29 mouse cellular contexts compared by ENCODE assay signal in the genomic region with DNA sequence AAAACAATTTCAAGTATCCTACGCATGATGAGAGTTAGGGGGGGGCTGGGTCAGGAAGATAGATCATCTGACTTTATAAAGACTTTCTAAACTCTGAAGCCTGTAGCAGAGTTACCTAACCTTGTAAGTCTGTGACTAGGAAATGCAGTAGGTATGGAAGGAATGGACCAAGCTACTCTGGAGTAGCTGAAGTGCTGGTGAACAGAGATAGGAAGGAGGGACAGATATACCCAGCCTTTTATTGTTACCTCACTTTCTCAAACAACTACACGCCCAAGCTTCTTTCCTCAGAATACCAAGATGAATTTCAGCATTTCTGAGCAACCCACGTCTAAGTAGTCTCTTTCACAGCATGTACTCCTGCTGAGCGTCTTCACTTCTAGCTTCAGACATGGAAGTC. TPM values are rescaled to one million over a fixed set of nuclear protein-coding genes. Genes with fewer than 3 reads are reported as not detected.
DNase-seq lines count a peak whose midpoint lies in the region; ATAC-seq and TF ChIP-seq lines count a peak whose summit lies in the region.
"Had no signal": no experiment of that assay in that cellular context is flagged by ENCODE, and none has a peak within 500 bp of the region (broad histone marks: within the 10 kb centered on the region; RNA-seq: fewer than 3 reads in every experiment).

No protein-coding gene starts in this region.

- 56% methylated on average over 4 of the region's 4 CpGs for WGBS in liver, embryonic 12.5 days (ENCODE audit: insufficient replicate concordance)
- WGBS in liver, postnatal 0 days (ENCODE audit: insufficient replicate concordance) = 69% methylated on average over 4 of the region's 4 CpGs

- no peaks in the 10 kb centered on the region for H3K27me3 ChIP-seq in liver, embryonic 12.5 days (replicated peaks)
- no peaks in the 10 kb centered on the region for H3K27me3 ChIP-seq in liver, postnatal 0 days (ENCODE audit: insufficient read depth, low read length)
- H3K27me3 ChIP-seq: CH12.LX; embryonic facial prominence, embryonic 13.5 days; embryonic facial prominence, embryonic 15.5 days; forebrain, embryonic 12.5 days; Patski had no signal

- no peak overlapping the region for H3K4me3 ChIP-seq in liver, embryonic 12.5 days
- no peak overlapping the region for H3K4me3 ChIP-seq in liver, postnatal 0 days (ENCODE audit: low read depth, low read length)
- H3K4me3 ChIP-seq: embryonic facial prominence, embryonic 13.5 days; embryonic facial prominence, embryonic 15.5 days; erythroblast, embryonic 14.5 days; forebrain, embryonic 10.5 days; forebrain, embryonic 12.5 days had no signal

- H3K4me2 ChIP-seq in liver, embryonic 12.5 days = no peak overlapping the region
- no peak overlapping the region for H3K4me2 ChIP-seq in liver, postnatal 0 days (ENCODE audit: low read depth, low read length)
- H3K4me2 ChIP-seq: embryonic facial prominence, embryonic 13.5 days; embryonic facial prominence, embryonic 15.5 days; forebrain, embryonic 12.5 days had no signal

- no peak for TF ChIP-seq CTCF in liver, postnatal 0 days (IDR thresholded peaks at IDR 0.05; ENCODE audit: low read depth)

- H3K9me3 ChIP-seq in liver, embryonic 12.5 days (replicated peaks) = no peaks in the 10 kb centered on the region
- no peaks in the 10 kb centered on the region for H3K9me3 ChIP-seq in liver, postnatal 0 days (ENCODE audit: low read length)
- H3K9me3 ChIP-seq: embryonic facial prominence, embryonic 13.5 days; embryonic facial prominence, embryonic 15.5 days; forebrain, embryonic 10.5 days; forebrain, embryonic 12.5 days; G1E had no signal

- H3K27ac ChIP-seq in liver, embryonic 12.5 days = no peak overlapping the region
- H3K27ac ChIP-seq in liver, postnatal 0 days (ENCODE audit: low read depth) = no peak overlapping the region
- H3K27ac ChIP-seq: embryonic facial prominence, embryonic 13.5 days; embryonic facial prominence, embryonic 15.5 days; forebrain, embryonic 10.5 days; forebrain, embryonic 12.5 days had no signal

- TF ChIP-seq EP300 in liver, postnatal 0 days (IDR thresholded peaks at IDR 0.05; ENCODE audit: low read depth) = no peak

- peaks cover 28% of the 10 kb centered on the region for H3K4me1 ChIP-seq in liver, embryonic 12.5 days
- H3K4me1 ChIP-seq in liver, postnatal 0 days (ENCODE audit: insufficient read depth) = no peaks in the 10 kb centered on the region
- H3K4me1 ChIP-seq: embryonic facial prominence, embryonic 13.5 days; embryonic facial prominence, embryonic 15.5 days; forebrain, embryonic 10.5 days; forebrain, embryonic 12.5 days had no signal

- peak; percentile 48 for DNase-seq in heart, adult 11 months
- DNase-seq in heart, postnatal 4 days = no peak
- no peak for DNase-seq in liver, postnatal 0 days
- no peak for DNase-seq in kidney, adult 11 months
- DNase-seq: adrenal gland, adult 8-10 months; adrenal gland, postnatal 14 days; adrenal gland, postnatal 36 days; B cell, adult 2 months; cerebellum, adult 11 months; cerebellum, adult 18-20 months; cerebellum, adult 8-10 months; cerebellum, adult 9-11 months; cerebellum, postnatal 14 days; cerebellum, postnatal 36 days; embryo, embryonic 11 days had no signal

- H3K36me3 ChIP-seq in liver, embryonic 12.5 days = no peaks in the 10 kb centered on the region
- H3K36me3 ChIP-seq in liver, postnatal 0 days (replicated peaks; ENCODE audit: insufficient read depth, low read length) = no peaks in the 10 kb centered on the region
- H3K36me3 ChIP-seq: embryonic facial prominence, embryonic 13.5 days; embryonic facial prominence, embryonic 15.5 days; forebrain, embryonic 10.5 days; forebrain, embryonic 12.5 days had no signal

- ATAC-seq in liver, embryonic 12.5 days = peak; percentile 61
- ATAC-seq in liver, postnatal 0 days = no peak
- ATAC-seq in megakaryocyte-erythroid progenitor cell, adult 5-6 weeks (replicated peaks; ENCODE audit: low FRiP score, low TSS enrichment, poor library complexity, severe bottlenecking) = peak; percentile 45
- ATAC-seq: activated CD4-positive, CD25-positive, alpha-beta regulatory T cell, adult 4 months; CD4-positive, CD25-positive, alpha-beta regulatory T cell, adult 4 months; forebrain, embryonic 14.5 days; forebrain, embryonic 16.5 days; Patski had no signal

- H3K9ac ChIP-seq in liver, embryonic 12.5 days = no peak overlapping the region
- H3K9ac ChIP-seq in liver, postnatal 0 days (replicated peaks) = no peak overlapping the region
- H3K9ac ChIP-seq: embryonic facial prominence, embryonic 13.5 days; embryonic facial prominence, embryonic 15.5 days; forebrain, embryonic 12.5 days had no signal

RNA-seq across cellular contexts. Expression of a gene that starts 26.5 kb away (rescaled TPM):
- total RNA-seq in heart, postnatal 4 days (2021) = 10 to 100 TPM; 45.1 to 46.8 TPM
- polyA plus RNA-seq in liver, embryonic 12.5 days (2016; fragmentation: Nextera tagmentation; extraction: Ambion mirVana) = 2.7 and 3.4 TPM in 2 replicates
- polyA plus RNA-seq in liver, postnatal 0 days (2015; fragmentation: Nextera tagmentation; extraction: Ambion mirVana) = 2.3 and 2.4 TPM in 2 replicates
- 12.5 and 30.4 TPM in 2 replicates for total RNA-seq in megakaryocyte-erythroid progenitor cell, adult 5-6 weeks (2014; fragmentation: Nextera tagmentation)
- total RNA-seq in megakaryocyte-erythroid progenitor cell, adult 5-6 weeks (2017) = 26.3 and 27.8 TPM in 2 replicates
